Mouse (Mus musculus): ENCODE measurements at regions not wholly inside any gene's neighbourhood (a gene's known extent, or its start where the extent isn't known, plus 50 kb on each side); places are given as distances from the start of the nearest gene placed in this dataset.
"Not testable (repeated sequence)": the region's sequence is repeated elsewhere in the genome, so short reads cannot be mapped to it uniquely, and the experiment has no call there.

DNA sequence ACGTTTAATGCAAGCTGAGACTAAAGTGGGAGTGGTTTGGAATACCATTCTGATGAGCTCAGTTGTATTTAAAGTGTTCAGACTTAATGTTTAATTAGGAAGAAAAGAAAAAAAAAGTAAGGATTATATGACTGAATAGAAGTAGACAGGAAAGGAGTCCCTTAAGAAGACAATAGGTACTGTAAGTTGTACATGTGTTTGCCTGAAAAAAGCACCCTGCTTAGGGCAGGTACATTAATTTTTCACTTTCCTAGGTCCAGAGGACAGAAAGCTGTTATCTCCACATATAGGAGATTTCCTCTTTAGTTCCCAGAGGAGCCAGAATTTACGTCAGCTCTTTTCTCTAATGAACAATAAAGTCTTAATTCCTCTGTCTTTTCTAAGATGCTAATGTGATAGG, 58.5 kb downstream of the Olfr987 start:
- no peak overlapping the region for H3K4me2 ChIP-seq (ENCODE audit: low read length)
- H3K27me3 ChIP-seq (ENCODE audit: control insufficient read depth, insufficient read depth, low read length): no peaks in the 10 kb centered on the region
- H3K4me1 ChIP-seq (ENCODE audit: control insufficient read depth in 2 of 2, insufficient read depth in 2 of 2, low read length in 2 of 2): peaks cover 4 to 5% of the 10 kb centered on the region in 2 experiments; a peak in 3 of 4 replicates
- H3K4me3 ChIP-seq (ENCODE audit: control insufficient read depth in 1 of 2, insufficient read depth in 1 of 2, low read depth in 1 of 2, low read length in 2 of 2): no peak overlapping the region
- no peak for ATAC-seq (ENCODE audit: insufficient number of reproducible peaks, insufficient read depth, low FRiP score, low read depth)
- H3K9ac ChIP-seq (ENCODE audit: low read length): no peak overlapping the region
- no peaks in the 10 kb centered on the region for H3K36me3 ChIP-seq (ENCODE audit: control insufficient read depth, insufficient read depth, low read length)
- H3K27ac ChIP-seq (replicated peaks in 1 of 2; ENCODE audit: control insufficient read depth in 1 of 2, insufficient read depth in 1 of 2, low read depth in 2 of 2, low read length in 2 of 2): no peak overlapping the region; a peak in 1 of 4 replicates
- no peaks in the 10 kb centered on the region for H3K9me3 ChIP-seq (ENCODE audit: control insufficient read depth, low read length)
- 41% methylated on average over 2 of the region's 2 CpGs for WGBS

GRCm38 (mm10) chr2:85278128-85278527, 61.0 kb downstream of the Olfr987 start:
- no peak overlapping the region for H3K4me2 ChIP-seq (ENCODE audit: low read length)
- H3K27me3 ChIP-seq (ENCODE audit: control insufficient read depth, insufficient read depth, low read length): no peaks in the 10 kb centered on the region
- H3K9ac ChIP-seq (ENCODE audit: low read length): no peak overlapping the region
- no peak overlapping the region for H3K4me3 ChIP-seq (ENCODE audit: control insufficient read depth in 1 of 2, insufficient read depth in 1 of 2, low read depth in 1 of 2, low read length in 2 of 2)
- 75% methylated on average over 3 of the region's 3 CpGs for WGBS
- no peaks in the 10 kb centered on the region for H3K36me3 ChIP-seq (ENCODE audit: control insufficient read depth, insufficient read depth, low read length)
- no peaks in the 10 kb centered on the region; a peak in 1 of 4 replicates for H3K4me1 ChIP-seq (ENCODE audit: control insufficient read depth in 2 of 2, insufficient read depth in 2 of 2, low read length in 2 of 2)
- H3K9me3 ChIP-seq (ENCODE audit: control insufficient read depth, low read length): no peaks in the 10 kb centered on the region
- no peak for ATAC-seq (ENCODE audit: insufficient number of reproducible peaks, insufficient read depth, low FRiP score, low read depth)
- no peak overlapping the region for H3K27ac ChIP-seq (replicated peaks in 1 of 2; ENCODE audit: control insufficient read depth in 1 of 2, insufficient read depth in 1 of 2, low read depth in 2 of 2, low read length in 2 of 2)

DNA sequence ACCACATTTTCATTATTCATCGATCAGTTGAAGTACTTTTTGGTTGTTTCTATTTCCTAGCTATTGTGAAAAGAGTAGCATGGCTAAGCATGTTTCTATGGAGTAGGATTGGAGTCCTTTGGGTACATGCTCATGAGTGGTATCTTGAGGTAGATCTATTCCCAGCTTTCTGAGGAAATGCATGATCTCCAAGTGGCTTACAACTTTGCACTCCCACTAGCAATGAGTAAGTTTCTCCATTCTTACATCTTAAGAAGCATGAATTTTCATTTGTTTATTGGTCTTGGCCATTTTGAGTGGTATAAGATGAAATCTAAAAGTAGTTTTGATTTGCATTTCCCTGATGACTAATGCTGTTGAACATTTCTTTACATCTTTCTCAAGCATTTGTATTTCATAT, 61.7 kb downstream of the Olfr987 start:
- Histone ChIP-seq H3K9me3 (ENCODE audit: control insufficient read depth, low read length) (no peaks in the 10 kb centered on the region), H3K9ac (ENCODE audit: low read length) (no peak overlapping the region), H3K4me1 (ENCODE audit: control insufficient read depth in 2 of 2, insufficient read depth in 2 of 2, low read length in 2 of 2) (no peaks in the 10 kb centered on the region; a peak in 1 of 4 replicates), H3K4me2 (ENCODE audit: low read length) (no peak overlapping the region), H3K36me3 (ENCODE audit: control insufficient read depth, insufficient read depth, low read length) (no peaks in the 10 kb centered on the region), H3K27me3 (ENCODE audit: control insufficient read depth, insufficient read depth, low read length) (no peaks in the 10 kb centered on the region), H3K27ac (replicated peaks in 1 of 2; ENCODE audit: control insufficient read depth in 1 of 2, insufficient read depth in 1 of 2, low read depth in 2 of 2, low read length in 2 of 2) (no peak overlapping the region), H3K4me3 (ENCODE audit: control insufficient read depth in 1 of 2, insufficient read depth in 1 of 2, low read depth in 1 of 2, low read length in 2 of 2) (no peak overlapping the region)
- WGBS: 90% methylated on average over 1 of the region's 1 CpGs
- no peak for ATAC-seq (ENCODE audit: insufficient number of reproducible peaks, insufficient read depth, low FRiP score, low read depth)

GRCm38 (mm10) chr2:85266813-85267212, 69.8 kb upstream of the Lrrc55 start:
- not testable (repeated sequence) for H3K9me3 ChIP-seq (ENCODE audit: control insufficient read depth, low read length); H3K4me1 ChIP-seq (ENCODE audit: control insufficient read depth in 2 of 2, insufficient read depth in 2 of 2, low read length in 2 of 2); H3K4me3 ChIP-seq (ENCODE audit: control insufficient read depth in 1 of 2, insufficient read depth in 1 of 2, low read depth in 1 of 2, low read length in 2 of 2); H3K27me3 ChIP-seq (ENCODE audit: control insufficient read depth, insufficient read depth, low read length); H3K9ac ChIP-seq (ENCODE audit: low read length); H3K27ac ChIP-seq (replicated peaks in 1 of 2; ENCODE audit: control insufficient read depth in 1 of 2, insufficient read depth in 1 of 2, low read depth in 2 of 2, low read length in 2 of 2); H3K36me3 ChIP-seq (ENCODE audit: control insufficient read depth, insufficient read depth, low read length); H3K4me2 ChIP-seq (ENCODE audit: low read length); ATAC-seq (ENCODE audit: insufficient number of reproducible peaks, insufficient read depth, low FRiP score, low read depth)
- whole genome bisulfite sequencing: 88% methylated on average over 14 of the region's 14 CpGs

DNA sequence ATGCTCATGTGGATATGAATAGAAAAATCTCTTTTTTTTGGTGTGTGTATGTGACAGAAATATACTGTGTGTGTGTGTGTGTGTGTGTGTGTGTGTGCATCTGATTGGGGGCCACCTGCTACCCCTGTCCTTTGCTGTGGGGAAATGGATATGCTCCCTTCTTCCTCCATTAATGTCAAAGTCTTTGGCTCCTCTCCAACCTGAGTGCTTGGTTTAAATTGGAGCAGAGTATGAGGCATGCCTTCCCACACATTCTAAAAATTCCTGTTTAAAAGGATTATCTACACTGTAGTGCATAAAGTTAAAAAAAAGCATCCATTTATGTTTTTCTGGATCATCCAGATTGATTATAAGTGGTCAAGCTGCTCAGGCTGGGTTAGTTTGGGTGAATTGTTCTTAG, 68.7 kb upstream of the Lrrc55 start:
- no peak for ATAC-seq (ENCODE audit: insufficient number of reproducible peaks, insufficient read depth, low FRiP score, low read depth)
- H3K27ac ChIP-seq (replicated peaks in 1 of 2; ENCODE audit: control insufficient read depth in 1 of 2, insufficient read depth in 1 of 2, low read depth in 2 of 2, low read length in 2 of 2): no peak overlapping the region

DNA sequence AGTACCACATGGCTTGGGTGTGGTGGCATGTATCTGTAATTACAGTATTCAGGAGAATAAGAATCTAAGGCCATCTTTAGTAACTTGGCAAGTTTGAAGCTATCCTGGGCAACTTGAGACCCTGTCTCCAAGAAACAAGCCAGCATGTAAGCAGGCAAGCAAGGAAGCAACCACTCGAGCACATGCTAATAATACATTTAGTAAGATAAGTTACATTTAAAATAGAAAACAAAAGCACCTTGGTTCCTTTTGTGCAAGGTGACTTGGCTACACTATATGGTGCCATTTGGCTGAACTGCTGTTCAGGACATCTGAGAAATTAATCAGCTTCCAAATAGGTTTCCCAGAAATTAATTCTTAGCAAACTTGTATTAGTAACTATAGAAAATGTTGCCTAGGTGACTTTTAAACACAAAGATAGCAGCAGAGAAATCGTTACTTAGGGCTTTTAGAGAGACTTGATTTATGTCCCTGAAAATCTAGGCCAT, 68.1 kb upstream of the Lrrc55 start:
- 44% methylated on average over 2 of the region's 2 CpGs for WGBS
- Histone ChIP-seq H3K4me1 (ENCODE audit: control insufficient read depth in 2 of 2, insufficient read depth in 2 of 2, low read length in 2 of 2) (no peaks in the 10 kb centered on the region), H3K4me3 (ENCODE audit: control insufficient read depth in 1 of 2, insufficient read depth in 1 of 2, low read depth in 1 of 2, low read length in 2 of 2) (no peak overlapping the region), H3K9ac (ENCODE audit: low read length) (no peak overlapping the region), H3K9me3 (ENCODE audit: control insufficient read depth, low read length) (0 out of 2 replicates have a peak, but pooled peaks cover 2% of the 10 kb centered on the region), H3K27me3 (ENCODE audit: control insufficient read depth, insufficient read depth, low read length) (no peaks in the 10 kb centered on the region), H3K36me3 (ENCODE audit: control insufficient read depth, insufficient read depth, low read length) (no peaks in the 10 kb centered on the region), H3K27ac (replicated peaks in 1 of 2; ENCODE audit: control insufficient read depth in 1 of 2, insufficient read depth in 1 of 2, low read depth in 2 of 2, low read length in 2 of 2) (no peak overlapping the region), H3K4me2 (ENCODE audit: low read length) (no peak overlapping the region)
- ATAC-seq (ENCODE audit: insufficient number of reproducible peaks, insufficient read depth, low FRiP score, low read depth): no peak

More for the DNA sequence above, 68.7 kb upstream of the Lrrc55 start:
- Histone ChIP-seq H3K4me2 (ENCODE audit: low read length) (no peak overlapping the region), H3K4me1 (ENCODE audit: control insufficient read depth in 2 of 2, insufficient read depth in 2 of 2, low read length in 2 of 2) (no peaks in the 10 kb centered on the region), H3K9ac (ENCODE audit: low read length) (no peak overlapping the region), H3K36me3 (ENCODE audit: control insufficient read depth, insufficient read depth, low read length) (no peaks in the 10 kb centered on the region), H3K27me3 (ENCODE audit: control insufficient read depth, insufficient read depth, low read length) (no peaks in the 10 kb centered on the region), H3K9me3 (ENCODE audit: control insufficient read depth, low read length) (0 out of 2 replicates have a peak, but pooled peaks cover 2% of the 10 kb centered on the region), H3K4me3 (ENCODE audit: control insufficient read depth in 1 of 2, insufficient read depth in 1 of 2, low read depth in 1 of 2, low read length in 2 of 2) (no peak overlapping the region)

DNA sequence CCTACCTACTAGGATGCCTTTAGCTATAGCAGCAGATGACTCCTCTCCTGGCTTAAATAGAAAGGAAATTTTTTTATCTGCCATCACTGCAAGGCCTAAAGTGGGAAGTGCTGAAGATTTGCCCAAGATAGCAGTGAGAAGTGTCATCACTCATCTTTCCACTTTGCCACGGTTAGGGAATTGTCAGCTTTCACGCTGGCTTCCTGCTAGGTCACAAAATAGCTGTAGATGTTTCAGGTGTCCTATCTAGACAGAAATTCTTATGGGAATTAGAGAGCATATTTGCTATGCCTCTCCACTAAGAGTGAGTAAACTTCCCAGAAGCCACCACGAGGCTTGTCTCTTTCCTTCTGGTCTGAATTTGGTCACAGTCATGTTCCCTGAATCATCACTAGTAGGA, 60.4 kb upstream of the Lrrc55 start:
- Histone ChIP-seq H3K4me2 (ENCODE audit: low read length) (no peak overlapping the region), H3K27ac (replicated peaks in 1 of 2; ENCODE audit: control insufficient read depth in 1 of 2, insufficient read depth in 1 of 2, low read depth in 2 of 2, low read length in 2 of 2) (no peak overlapping the region), H3K27me3 (ENCODE audit: control insufficient read depth, insufficient read depth, low read length) (no peaks in the 10 kb centered on the region), H3K9me3 (ENCODE audit: control insufficient read depth, low read length) (0 out of 2 replicates have a peak, but pooled peaks cover 3% of the 10 kb centered on the region), H3K9ac (ENCODE audit: low read length) (no peak overlapping the region), H3K36me3 (ENCODE audit: control insufficient read depth, insufficient read depth, low read length) (no peaks in the 10 kb centered on the region), H3K4me1 (ENCODE audit: control insufficient read depth in 2 of 2, insufficient read depth in 2 of 2, low read length in 2 of 2) (peaks cover 9 to 11% of the 10 kb centered on the region in 2 experiments), H3K4me3 (ENCODE audit: control insufficient read depth in 1 of 2, insufficient read depth in 1 of 2, low read depth in 1 of 2, low read length in 2 of 2) (no peak overlapping the region)
- no peak for ATAC-seq (ENCODE audit: insufficient number of reproducible peaks, insufficient read depth, low FRiP score, low read depth)
- WGBS: 49% methylated on average over 3 of the region's 3 CpGs

DNA sequence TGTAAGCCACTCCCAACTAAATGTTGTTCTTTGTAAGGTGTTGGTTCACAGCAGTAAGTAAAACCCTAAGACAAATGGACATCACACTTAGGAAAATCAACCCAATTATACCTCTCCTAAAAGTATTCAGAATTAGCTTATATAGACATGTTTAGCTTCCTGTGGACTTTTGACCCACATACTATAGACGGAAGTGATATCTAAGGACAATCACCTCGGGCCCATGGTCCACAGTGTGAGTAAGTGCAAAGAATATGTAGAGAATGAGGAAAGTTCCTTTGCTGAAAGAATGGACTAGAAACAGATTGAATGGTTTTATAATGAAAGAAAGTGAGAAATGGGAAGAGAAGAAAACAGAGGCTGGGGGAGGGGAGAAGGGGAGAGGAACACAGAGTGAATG, 58.6 kb upstream of the Lrrc55 start:
- Histone ChIP-seq H3K4me3 (ENCODE audit: control insufficient read depth in 1 of 2, insufficient read depth in 1 of 2, low read depth in 1 of 2, low read length in 2 of 2) (no peak overlapping the region), H3K27me3 (ENCODE audit: control insufficient read depth, insufficient read depth, low read length) (no peaks in the 10 kb centered on the region), H3K4me2 (ENCODE audit: low read length) (no peak overlapping the region), H3K9ac (ENCODE audit: low read length) (no peak overlapping the region), H3K36me3 (ENCODE audit: control insufficient read depth, insufficient read depth, low read length) (no peaks in the 10 kb centered on the region), H3K4me1 (ENCODE audit: control insufficient read depth in 2 of 2, insufficient read depth in 2 of 2, low read length in 2 of 2) (peaks cover 13 to 17% of the 10 kb centered on the region in 2 experiments), H3K9me3 (ENCODE audit: control insufficient read depth, low read length) (0 out of 2 replicates have a peak, but pooled peaks cover 3% of the 10 kb centered on the region), H3K27ac (replicated peaks in 1 of 2; ENCODE audit: control insufficient read depth in 1 of 2, insufficient read depth in 1 of 2, low read depth in 2 of 2, low read length in 2 of 2) (no peak overlapping the region)
- 60% methylated on average over 2 of the region's 2 CpGs for WGBS
- ATAC-seq (ENCODE audit: insufficient number of reproducible peaks, insufficient read depth, low FRiP score, low read depth): no peak

Measured in heart, embryonic 14.5 days (tissue).